Mouse (Mus musculus) heart, embryonic 13.5 days (tissue): ENCODE measurements around the gene Irak3. TPM values are rescaled to one million over a fixed set of nuclear protein-coding genes. Genes with fewer than 3 reads are reported as not detected.
"Not testable (repeated sequence)": the region's sequence is repeated elsewhere in the genome, so short reads cannot be mapped to it uniquely, and the experiment has no call there.

Experiments used
- ATAC-seq: fragments of 200-750 bp; cut with Nextera tagmentation; 2 replicates; pipeline ENCODE4 v1.8.0; 2017; ENCODE audit warnings: moderate TSS enrichment; ENCODE audit not compliant: insufficient number of reproducible peaks, low FRiP score, low TSS enrichment; ENCODE audit errors: extremely low read depth
- H3K27ac ChIP-seq: fragments of 300-500 bp; sonication (generic); replicated peaks from 2 replicates; pipeline ENCODE4 v1.5.1; 2015; ENCODE audit warnings: moderate library complexity, mild to moderate bottlenecking, inconsistent platforms
- H3K27me3 ChIP-seq: fragments of 300-500 bp; sonication (generic); replicated peaks from 2 replicates; pipeline ENCODE4 v1.6.1; 2015; ENCODE audit warnings: mild to moderate bottlenecking, inconsistent platforms
- H3K36me3 ChIP-seq: fragments of 300-500 bp; sonication (generic); 2 replicates; pipeline ENCODE4 v1.6.1; 2015; ENCODE audit warnings: mild to moderate bottlenecking, inconsistent platforms
- H3K4me1 ChIP-seq: fragments of 300-500 bp; sonication (generic); 2 replicates; pipeline ENCODE4 v1.6.1; 2015; ENCODE audit warnings: inconsistent platforms
- H3K4me2 ChIP-seq: fragments of 300-500 bp; sonication (generic); 2 replicates; pipeline ENCODE4 v1.6.1; 2015; ENCODE audit warnings: inconsistent platforms, mild to moderate bottlenecking, moderate library complexity
- H3K4me3 ChIP-seq: fragments of 300-500 bp; sonication (generic); 2 replicates; pipeline ENCODE4 v1.5.1; 2015; ENCODE audit warnings: moderate library complexity, mild to moderate bottlenecking, inconsistent platforms
- H3K9ac ChIP-seq: fragments of 300-500 bp; sonication (generic); 2 replicates; pipeline ENCODE4 v1.6.1; 2015; ENCODE audit warnings: inconsistent platforms, mild to moderate bottlenecking, moderate library complexity
- H3K9me3 ChIP-seq: fragments of 300-500 bp; sonication (generic); 2 replicates; pipeline ENCODE4 v1.6.1; 2016; ENCODE audit warnings: inconsistent platforms
- WGBS: fragments of 180-500 bp; shearing (Covaris S2); methylation state at CpG from one replicate; pipeline ENCODE4 v1.1.7; 2015; ENCODE audit warnings: mixed read lengths; 5-methylcytosine and 5-hydroxymethylcytosine counted together
- polyA plus RNA-seq: library from polyadenylated mRNA; unstranded; fragments of >200 nt; fragmentation: Nextera tagmentation; extraction: Ambion mirVana; gene quantifications from 2 replicates; pipeline ENCODE4 v1.2.1, GENCODE M21; 2015

Irak3 gene
- polyA plus RNA-seq, 1 experiment from 2014 or later: 0.56 TPM

DNA sequence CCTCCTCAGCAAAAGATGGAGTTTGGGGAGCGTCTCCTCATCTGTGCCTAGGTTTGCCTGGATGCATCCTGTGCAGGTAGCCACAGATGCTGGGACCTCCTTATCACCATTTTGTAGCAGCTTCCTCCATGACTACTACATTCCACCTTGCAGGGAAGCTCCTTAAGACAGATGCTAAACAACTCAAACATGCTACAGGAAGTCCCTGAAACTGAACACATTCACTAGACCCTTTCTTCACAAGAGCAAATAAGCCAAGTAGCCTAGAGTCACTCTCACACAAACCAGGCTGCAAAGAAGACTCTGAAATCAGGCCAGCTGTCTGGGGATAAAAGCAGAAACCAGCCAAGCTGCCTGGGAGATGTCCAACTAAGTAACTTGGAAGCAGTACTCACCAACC is 86.7 kb downstream of the Irak3 start:
- peaks cover 6% of the 10 kb centered on the region; the same call in 1 of the 2 replicates for H3K36me3 ChIP-seq
- no peak overlapping the region for H3K4me2 ChIP-seq
- H3K4me1 ChIP-seq: peaks cover 10% of the 10 kb centered on the region
- no peak overlapping the region for H3K27ac ChIP-seq
- H3K9me3 ChIP-seq: no peaks in the 10 kb centered on the region
- H3K9ac ChIP-seq: no peak overlapping the region
- ATAC-seq: no peak
- no peaks in the 10 kb centered on the region for H3K27me3 ChIP-seq
- no peak overlapping the region for H3K4me3 ChIP-seq
- WGBS: 94% methylated on average over 1 of the region's 1 CpGs

DNA sequence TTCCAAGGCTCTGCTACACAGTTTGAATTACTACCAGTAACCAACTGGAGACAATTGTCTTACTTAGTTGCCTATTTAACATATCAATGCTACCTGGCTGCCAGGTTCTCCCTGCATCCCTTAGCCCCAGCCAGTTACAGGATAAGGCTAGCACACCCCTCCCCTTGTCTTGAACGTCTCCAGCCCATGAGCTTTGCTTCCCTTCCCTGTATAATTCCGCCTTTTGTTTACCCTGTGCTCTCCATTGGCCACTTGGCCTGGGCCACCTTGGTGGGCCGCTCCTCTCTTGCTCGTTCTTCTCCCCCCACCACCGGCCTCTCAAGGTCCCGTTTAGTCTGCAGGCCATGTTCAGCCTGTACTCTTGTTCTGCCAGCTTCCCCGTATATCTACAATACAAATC is 87.4 kb downstream of the Irak3 start:
- peaks cover 10% of the 10 kb centered on the region for H3K4me1 ChIP-seq
- H3K9me3 ChIP-seq: no peaks in the 10 kb centered on the region
- 62% methylated on average over 7 of the region's 7 CpGs for WGBS
- no peak overlapping the region for H3K9ac ChIP-seq
- H3K4me3 ChIP-seq: no peak overlapping the region
- no peak for ATAC-seq
- H3K27ac ChIP-seq: no peak overlapping the region
- peaks cover 6% of the 10 kb centered on the region; the same call in 1 of the 2 replicates for H3K36me3 ChIP-seq
- H3K27me3 ChIP-seq: no peaks in the 10 kb centered on the region
- no peak overlapping the region for H3K4me2 ChIP-seq

DNA sequence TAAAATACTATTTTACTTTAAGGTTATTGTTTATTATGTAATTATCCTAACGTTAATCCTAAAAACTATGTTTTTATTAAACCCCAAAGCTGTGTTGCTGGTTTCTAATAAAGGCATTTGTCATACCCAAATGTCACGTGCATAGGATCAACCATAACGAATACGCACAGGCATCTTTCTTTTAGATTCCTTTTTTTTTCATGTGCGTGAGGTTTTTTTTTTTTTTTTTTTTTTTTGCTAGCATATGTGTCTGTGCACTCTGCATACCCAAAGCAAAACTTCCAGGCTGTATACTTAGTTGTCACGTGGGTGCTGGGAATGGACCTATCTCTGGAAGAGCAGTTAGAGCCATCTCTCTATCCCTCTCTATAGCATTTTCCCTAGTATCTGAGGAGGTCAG is 88.0 kb downstream of the Irak3 start:
- no peak overlapping the region for H3K4me3 ChIP-seq
- no peak overlapping the region for H3K9ac ChIP-seq
- H3K4me1 ChIP-seq: peaks cover 10% of the 10 kb centered on the region
- WGBS: 78% methylated on average over 6 of the region's 6 CpGs
- H3K27ac ChIP-seq: no peak overlapping the region
- peaks cover 7% of the 10 kb centered on the region for H3K36me3 ChIP-seq
- no peak overlapping the region for H3K4me2 ChIP-seq
- H3K27me3 ChIP-seq: no peaks in the 10 kb centered on the region
- ATAC-seq: no peak
- no peaks in the 10 kb centered on the region for H3K9me3 ChIP-seq

DNA sequence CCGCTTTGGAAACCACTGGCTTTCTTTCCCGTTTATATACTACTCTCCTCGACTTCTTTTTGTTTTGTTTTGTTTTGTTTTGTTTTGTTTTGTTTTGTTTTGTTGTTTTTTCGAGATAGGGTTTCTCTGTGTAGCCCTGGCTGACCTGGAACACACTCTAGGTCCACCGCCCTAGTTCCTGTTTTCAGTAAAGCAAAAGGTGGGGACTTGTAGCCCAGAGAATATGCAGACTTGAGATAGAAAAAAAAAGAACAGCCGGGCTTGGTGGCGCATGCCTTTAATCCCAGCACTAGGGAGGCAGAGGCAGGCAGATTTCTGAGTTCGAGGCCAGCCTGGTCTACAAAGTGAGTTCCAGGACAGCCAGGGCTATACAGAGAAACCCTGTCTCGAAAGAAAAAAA is 88.4 kb downstream of the Irak3 start:
- peak overlapping the region; percentile 87 for H3K27ac ChIP-seq
- H3K4me2 ChIP-seq: peak overlapping the region; percentile 84
- H3K9me3 ChIP-seq, H3K4me1 ChIP-seq, H3K27me3 ChIP-seq, ATAC-seq: not testable (repeated sequence)
- peaks cover 12% of the 10 kb centered on the region for H3K36me3 ChIP-seq
- peak overlapping the region; percentile 85 for H3K9ac ChIP-seq
- peak overlapping the region; percentile 75 for H3K4me3 ChIP-seq
- 62% methylated on average over 9 of the region's 9 CpGs for WGBS

DNA sequence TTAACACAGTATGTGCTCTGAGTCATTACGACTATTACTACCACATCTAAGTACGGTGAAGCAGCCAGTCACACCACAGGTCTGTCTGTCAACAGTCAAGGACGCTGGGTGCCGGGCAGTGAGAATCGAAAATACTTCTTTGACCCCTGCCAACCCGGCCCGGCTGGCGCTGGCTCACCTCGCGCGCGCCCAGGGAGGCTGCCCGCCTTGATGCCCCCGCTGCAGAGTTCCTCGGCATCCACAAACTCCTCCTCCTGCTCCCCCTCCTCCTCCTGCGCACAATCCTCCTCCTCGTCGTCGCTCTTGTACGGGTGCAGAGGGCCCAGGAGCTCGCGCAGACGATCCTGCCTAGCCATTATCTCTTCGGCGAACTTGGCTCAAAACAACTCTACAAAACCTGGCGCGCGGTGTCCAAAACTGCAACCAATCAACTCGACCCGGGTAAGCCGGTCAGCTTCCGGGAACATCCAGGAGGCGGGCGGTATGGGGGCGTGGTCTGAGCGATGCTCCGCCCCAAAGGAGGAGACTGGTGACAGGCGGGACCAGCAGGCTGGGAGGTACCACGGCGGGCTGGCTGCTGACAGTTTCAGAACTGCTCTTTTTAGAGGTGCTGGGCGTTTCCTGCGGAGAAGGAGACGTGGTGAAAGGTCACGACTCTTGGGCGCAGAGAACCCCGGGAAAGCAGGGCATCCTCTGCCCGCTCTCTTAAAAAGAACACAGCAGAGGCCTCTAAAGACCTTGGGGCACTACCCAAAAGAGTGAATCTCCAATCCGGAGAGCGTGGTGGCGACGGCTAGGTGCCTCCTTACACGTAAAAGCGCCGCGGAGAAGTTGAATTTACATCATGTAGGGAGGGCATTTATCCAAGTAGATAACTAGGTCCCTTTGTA is 89.2 kb downstream of the Irak3 start, which contains the start of gene Helb:
TSS of gene Helb (minus strand) at position 481 of the 890 bp plus-strand sequence.
- Histone ChIP-seq H3K27me3 (no peaks in the 10 kb centered on the region), H3K36me3 (peaks cover 17% of the 10 kb centered on the region), H3K4me1 (peaks cover 10% of the 10 kb centered on the region), H3K4me3 (peak within 1 kb of the TSS; percentile 75), H3K27ac (peak within 1 kb of the TSS; percentile 87), H3K9me3 (no peaks in the 10 kb centered on the region), H3K4me2 (peak within 1 kb of the TSS; percentile 84), H3K9ac (peak within 1 kb of the TSS; percentile 85)
- peak; percentile 98 for ATAC-seq
- under 1% methylated on average over 55 of the region's 55 CpGs for WGBS

DNA sequence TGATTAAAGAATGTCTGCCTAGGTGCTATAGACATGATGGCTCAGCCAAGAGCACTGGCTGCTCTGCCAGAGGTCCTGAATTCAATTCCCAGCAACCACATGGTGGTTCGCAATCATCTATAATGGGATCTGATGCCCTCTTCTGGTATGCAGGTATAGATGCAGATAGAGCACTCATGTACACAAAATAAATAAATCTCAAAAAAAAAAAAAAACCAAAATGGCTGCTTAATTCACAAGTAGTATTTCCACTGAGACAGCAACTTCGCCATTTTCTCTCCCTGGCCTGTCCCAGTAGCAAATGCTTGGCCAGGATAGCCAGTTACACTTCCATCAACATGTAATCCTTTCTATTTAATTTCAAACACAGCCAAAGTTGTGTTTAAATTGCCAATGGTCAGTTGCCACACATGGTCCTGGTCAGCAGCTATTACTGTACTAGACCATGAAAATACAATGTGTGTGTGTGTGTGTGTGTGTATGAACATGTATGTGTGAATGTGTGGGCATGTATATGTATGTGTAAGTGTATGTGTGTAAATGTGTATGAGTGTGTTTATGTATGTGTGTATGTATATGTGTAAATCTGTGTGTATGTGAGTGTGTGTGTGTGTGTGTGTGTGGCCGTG is 90.1 kb downstream of the Irak3 start:
- no peak for ATAC-seq
- H3K27me3 ChIP-seq: no peaks in the 10 kb centered on the region
- peaks cover 10% of the 10 kb centered on the region for H3K4me1 ChIP-seq
- H3K9ac ChIP-seq: peak overlapping the region; percentile 85
- WGBS: 77% methylated on average over 3 of the region's 3 CpGs
- H3K9me3 ChIP-seq: no peaks in the 10 kb centered on the region
- H3K4me3 ChIP-seq: peak overlapping the region; percentile 75
- H3K27ac ChIP-seq: peak overlapping the region; percentile 87
- peaks cover 26% of the 10 kb centered on the region for H3K36me3 ChIP-seq
- H3K4me2 ChIP-seq: peak overlapping the region; percentile 84

DNA sequence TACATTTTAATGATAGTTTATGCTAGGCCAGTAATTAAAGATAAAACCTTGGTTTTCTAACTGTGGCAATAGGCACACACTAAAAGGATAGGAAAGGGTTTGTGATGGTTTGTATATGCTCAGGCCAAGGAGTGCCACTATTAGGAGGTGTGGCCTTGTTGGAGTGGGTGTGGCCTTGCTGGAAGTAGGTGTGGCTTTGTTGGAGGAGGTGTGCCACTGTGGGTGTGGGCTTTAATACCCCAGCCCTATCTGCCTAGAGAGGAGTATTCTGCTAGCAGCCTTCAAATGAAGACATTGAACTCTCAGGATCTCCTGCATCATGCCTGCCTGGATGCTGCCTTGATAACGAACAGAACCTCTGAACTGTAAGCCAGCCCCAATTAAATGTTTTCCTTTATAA is 101.1 kb downstream of the Irak3 start:
- no peak for ATAC-seq
- Histone ChIP-seq H3K4me1 (peaks cover 13% of the 10 kb centered on the region), H3K9ac (no peak overlapping the region), H3K4me3 (no peak overlapping the region), H3K9me3 (no peaks in the 10 kb centered on the region), H3K36me3 (peaks cover 80% of the 10 kb centered on the region), H3K4me2 (no peak overlapping the region), H3K27ac (no peak overlapping the region), H3K27me3 (no peaks in the 10 kb centered on the region)
- 85% methylated on average over 1 of the region's 1 CpGs for WGBS

DNA sequence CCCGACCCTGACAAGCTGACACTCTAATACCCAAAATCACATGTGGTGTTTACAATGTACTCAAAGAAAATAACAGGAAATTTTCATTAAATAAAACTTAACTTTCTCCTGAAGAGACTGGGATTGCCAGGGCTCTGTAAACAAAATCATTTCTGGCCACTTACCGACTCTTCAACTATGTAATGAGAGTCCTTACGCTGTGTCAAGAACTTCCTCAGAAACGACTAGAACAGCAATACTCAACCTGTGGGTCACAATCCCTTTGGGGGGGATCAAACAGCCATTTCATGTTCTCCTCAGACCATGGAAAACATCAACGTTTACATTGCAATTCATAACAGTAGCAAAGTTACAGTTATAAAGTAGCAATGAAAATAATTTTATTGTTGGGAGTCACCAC is 104.4 kb downstream of the Irak3 start:
- H3K9me3 ChIP-seq: no peaks in the 10 kb centered on the region
- H3K9ac ChIP-seq: no peak overlapping the region
- no peak for ATAC-seq
- 0 out of 2 replicates have a peak, but pooled peaks cover 3% of the 10 kb centered on the region for H3K4me1 ChIP-seq
- H3K4me2 ChIP-seq: no peak overlapping the region
- WGBS: 87% methylated on average over 5 of the region's 5 CpGs
- no peak overlapping the region for H3K4me3 ChIP-seq
- H3K27me3 ChIP-seq: no peaks in the 10 kb centered on the region
- peaks cover 82% of the 10 kb centered on the region for H3K36me3 ChIP-seq
- no peak overlapping the region for H3K27ac ChIP-seq

DNA sequence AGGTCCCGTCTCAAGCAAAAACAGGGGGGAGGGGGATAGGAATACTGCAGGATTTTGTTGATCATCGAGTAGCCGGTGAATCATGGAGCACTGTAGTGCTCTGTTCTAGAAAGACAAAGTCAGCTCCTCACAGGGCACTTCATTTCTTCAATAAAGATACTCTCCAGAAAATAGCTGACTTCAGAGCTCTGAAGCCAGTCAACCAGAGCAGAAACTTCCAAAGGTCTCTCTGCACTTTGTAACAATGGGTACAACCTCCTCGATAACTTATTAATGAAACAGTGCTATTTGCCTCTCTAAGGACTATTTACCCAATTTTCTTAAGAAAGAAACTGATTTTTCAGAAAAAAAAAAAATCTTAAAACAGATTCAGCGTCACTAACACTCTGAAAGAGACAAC is 106.2 kb downstream of the Irak3 start:
- no peaks in the 10 kb centered on the region for H3K27me3 ChIP-seq
- H3K4me1 ChIP-seq: 0 out of 2 replicates have a peak, but pooled peaks cover 3% of the 10 kb centered on the region
- no peak overlapping the region for H3K27ac ChIP-seq
- H3K9me3 ChIP-seq: no peaks in the 10 kb centered on the region
- H3K4me2 ChIP-seq: no peak overlapping the region
- peaks cover 85% of the 10 kb centered on the region for H3K36me3 ChIP-seq
- ATAC-seq: no peak
- no peak overlapping the region for H3K4me3 ChIP-seq
- WGBS: 89% methylated on average over 5 of the region's 5 CpGs
- H3K9ac ChIP-seq: no peak overlapping the region

DNA sequence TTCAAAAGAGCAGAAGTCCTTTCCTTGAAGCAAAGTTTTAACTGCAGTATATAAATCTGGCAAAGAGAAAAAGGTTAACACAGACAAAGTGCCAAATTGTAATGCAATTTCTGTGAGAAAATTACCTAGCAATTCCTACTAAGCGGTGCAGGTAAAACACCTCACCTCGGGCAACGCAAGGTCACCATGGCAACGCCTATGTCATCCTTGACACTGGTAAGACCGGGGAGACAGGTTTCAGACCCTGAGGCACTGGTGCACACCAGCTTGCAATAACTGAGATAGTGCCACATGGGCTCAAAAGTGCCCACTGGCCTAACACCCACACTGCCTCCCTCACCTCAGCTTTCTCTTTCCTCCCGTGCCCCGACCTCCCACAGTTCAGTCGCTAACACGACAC is 106.8 kb downstream of the Irak3 start:
- Histone ChIP-seq H3K9me3 (no peaks in the 10 kb centered on the region), H3K27me3 (no peaks in the 10 kb centered on the region), H3K27ac (no peak overlapping the region), H3K4me2 (no peak overlapping the region), H3K4me3 (no peak overlapping the region), H3K4me1 (0 out of 2 replicates have a peak, but pooled peaks cover 3% of the 10 kb centered on the region), H3K36me3 (peaks cover 82% of the 10 kb centered on the region), H3K9ac (no peak overlapping the region)
- ATAC-seq: no peak
- 89% methylated on average over 9 of the region's 9 CpGs for WGBS

DNA sequence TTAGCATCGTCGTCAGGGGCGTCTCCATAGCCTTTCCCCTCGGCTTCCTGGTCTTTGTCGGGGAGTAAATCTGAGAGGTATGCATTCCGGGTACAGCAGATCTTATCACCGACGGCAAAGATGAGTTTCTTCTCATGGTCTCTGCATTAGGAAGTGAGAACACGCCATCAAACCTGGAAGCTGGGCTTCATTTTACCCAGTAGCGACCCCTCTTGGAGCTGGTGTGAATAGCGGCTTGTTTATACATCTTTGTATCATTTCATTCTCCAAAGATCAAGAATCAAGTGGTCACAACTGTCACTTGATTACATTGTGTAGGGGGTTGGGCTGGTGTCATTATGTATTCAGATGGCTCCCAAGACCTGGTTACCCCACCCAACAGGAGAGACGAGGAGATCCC is 109.4 kb downstream of the Irak3 start:
- H3K9me3 ChIP-seq: no peaks in the 10 kb centered on the region

More for the DNA sequence above, 109.4 kb downstream of the Irak3 start:
- Histone ChIP-seq H3K4me2 (no peak overlapping the region), H3K36me3 (peaks cover 89% of the 10 kb centered on the region), H3K27me3 (no peaks in the 10 kb centered on the region), H3K4me3 (no peak overlapping the region), H3K4me1 (no peaks in the 10 kb centered on the region), H3K9ac (no peak overlapping the region), H3K27ac (no peak overlapping the region)
- WGBS: 82% methylated on average over 12 of the region's 12 CpGs
- no peak for ATAC-seq
